Mouse (Mus musculus): ENCODE results near the gene Bzw1.

The Bzw1 gene

GRCm38 (mm10) chr1:58395341-58395740, 2.6 kb downstream of the Bzw1 start:
- in situ Hi-C loops (cut with MboI, MseI): no loop called here

GRCm38 (mm10) chr1:58396179-58396578, 3.5 kb downstream of the Bzw1 start:
- in situ Hi-C loops (cut with MboI, MseI): no loop called here

DNA sequence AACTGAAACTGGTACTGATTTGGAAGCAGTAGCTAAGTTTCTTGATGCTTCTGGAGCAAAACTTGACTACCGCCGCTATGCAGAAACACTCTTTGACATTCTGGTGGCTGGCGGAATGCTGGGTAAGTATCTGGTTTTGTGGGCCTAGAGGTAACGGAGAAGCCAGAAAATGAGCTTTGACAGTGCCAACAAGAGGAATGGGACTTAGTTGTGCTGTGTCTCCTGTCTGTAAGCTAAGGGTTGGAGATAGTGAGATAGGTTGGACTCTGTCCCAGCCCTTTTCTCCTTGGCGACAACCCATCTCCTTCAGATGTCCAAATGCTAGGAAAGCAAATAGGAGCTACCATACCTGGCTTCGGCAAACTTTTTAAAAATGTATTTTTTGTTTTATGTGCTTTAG, 5.0 kb downstream of the Bzw1 start:
- in situ Hi-C loops (cut with MboI, MseI): no loop called here

DNA sequence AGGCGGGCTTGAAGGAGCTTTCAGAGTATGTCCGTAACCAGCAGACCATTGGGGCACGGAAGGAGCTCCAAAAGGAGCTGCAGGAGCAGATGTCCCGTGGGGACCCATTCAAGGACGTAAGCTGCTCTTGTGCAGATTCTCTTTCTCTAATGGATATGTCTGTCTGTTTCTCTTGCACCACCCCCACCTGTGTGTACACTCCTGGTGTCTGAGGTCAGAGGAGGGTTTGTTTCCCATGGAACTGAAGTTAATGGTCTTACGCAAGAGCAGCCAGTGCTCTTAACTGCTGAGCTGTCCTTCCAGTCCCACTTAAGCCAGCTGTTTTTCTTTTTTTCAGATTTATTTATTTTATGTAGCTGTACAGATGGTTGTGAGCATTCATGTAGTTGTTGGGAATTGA, 8.7 kb downstream of the Bzw1 start:
- in situ Hi-C loops (cut with MboI, MseI): no loop called here

GRCm38 (mm10) chr1:58403745-58404144, 11.0 kb downstream of the Bzw1 start:
- in situ Hi-C loops (cut with MboI, MseI): no loop called here

- in situ Hi-C loops (cut with MboI, MseI): no loop called here
Measured at GRCm38 (mm10) chr1:58407321-58407720, 14.6 kb downstream of the Bzw1 start.

GRCm38 (mm10) chr1:58408141-58408540, 15.4 kb downstream of the Bzw1 start:
- in situ Hi-C loops (cut with MboI, MseI): no loop called here

DNA sequence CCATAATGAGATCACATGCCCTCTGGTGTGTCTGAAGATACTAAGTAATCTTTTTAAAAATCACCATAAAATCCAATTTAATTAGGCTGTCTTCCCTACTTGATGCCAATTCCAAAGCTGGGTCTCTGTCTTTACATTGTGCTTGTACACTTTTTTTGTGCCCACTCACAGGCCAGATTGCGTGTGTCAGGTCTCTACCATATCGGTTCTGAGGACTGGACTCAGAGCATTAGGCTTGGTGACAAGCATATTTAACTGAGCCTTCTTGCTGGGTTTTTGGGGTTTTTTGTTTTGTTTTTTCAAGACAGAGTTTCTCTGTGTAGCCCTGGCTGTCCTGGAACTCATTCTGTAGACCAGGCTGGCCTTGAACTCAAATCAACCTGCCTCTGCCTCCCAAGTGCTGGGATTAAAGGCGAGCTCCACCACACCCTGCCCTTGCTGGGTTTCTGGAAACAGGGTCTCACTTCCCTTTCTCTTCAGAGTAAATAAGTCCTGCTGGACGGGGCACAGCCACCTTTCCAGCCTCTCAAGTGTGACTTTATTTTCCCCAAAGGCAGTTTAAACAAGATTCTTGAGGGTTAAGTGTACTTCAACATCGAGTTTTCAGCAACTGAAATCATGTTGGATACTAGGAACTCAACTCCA, 17.0 kb downstream of the Bzw1 start:
- in situ Hi-C loops (cut with MboI, MseI): no loop called here

DNA sequence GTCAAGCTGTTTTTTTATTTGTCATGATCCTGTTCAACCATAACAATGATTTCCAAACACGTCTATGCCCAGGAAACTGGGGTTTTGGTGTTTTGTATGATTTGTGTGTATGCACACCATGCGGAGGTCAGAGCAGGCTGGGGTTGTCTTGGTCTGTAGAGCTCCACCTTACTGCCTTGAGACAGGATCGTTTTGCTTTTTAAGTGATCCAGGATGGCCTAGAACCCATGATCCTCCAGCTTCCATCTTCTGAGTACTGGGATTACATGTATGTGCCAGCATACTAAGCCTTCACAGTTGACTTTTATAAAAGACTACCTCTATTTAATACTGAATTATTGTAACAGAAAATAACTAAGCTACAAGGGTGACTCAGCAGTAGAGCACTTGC, 17.5 kb downstream of the Bzw1 start:
- in situ Hi-C loops (cut with MboI, MseI): no loop called here

DNA sequence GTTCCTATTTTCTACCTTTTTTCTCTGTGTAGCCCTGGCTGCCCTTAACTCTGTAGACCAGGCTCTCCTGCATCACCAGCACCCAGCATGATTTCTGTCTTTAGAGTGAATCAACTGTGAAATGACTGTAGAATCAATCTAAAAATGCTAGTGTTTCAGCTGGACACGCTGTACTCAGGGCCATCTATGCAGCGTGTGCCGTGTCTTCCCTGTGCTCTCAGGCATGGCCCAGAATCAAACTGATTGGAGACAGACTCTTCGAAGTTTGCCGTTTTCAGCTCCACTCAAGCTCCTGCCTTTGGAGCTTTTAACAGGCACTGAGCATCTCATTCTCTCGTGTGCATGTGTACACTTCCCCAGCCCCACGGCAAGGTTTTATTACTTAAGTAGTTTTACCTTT, 18.1 kb downstream of the Bzw1 start:
- in situ Hi-C loops (cut with MboI, MseI): no loop called here

DNA sequence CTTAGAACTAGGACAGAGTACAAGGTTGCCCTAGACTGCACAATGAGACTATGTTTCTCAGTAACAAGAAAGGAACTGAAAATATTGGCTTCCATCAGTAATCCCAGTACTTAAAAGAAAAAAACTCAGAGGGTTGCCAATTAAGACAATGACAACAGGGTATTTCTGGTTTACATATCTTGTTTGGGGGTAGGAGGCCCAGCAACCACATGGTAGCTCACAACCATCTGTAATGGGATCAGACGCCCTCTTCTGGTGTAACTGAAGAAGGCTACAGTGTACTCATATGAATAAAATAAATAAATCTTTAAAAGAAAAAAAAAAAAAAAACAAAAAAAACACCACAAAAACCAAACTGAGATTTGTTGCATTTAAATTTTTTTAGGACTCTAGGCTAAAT, 22.7 kb downstream of the Bzw1 start:
- in situ Hi-C loops (cut with MboI, MseI): no loop called here

DNA sequence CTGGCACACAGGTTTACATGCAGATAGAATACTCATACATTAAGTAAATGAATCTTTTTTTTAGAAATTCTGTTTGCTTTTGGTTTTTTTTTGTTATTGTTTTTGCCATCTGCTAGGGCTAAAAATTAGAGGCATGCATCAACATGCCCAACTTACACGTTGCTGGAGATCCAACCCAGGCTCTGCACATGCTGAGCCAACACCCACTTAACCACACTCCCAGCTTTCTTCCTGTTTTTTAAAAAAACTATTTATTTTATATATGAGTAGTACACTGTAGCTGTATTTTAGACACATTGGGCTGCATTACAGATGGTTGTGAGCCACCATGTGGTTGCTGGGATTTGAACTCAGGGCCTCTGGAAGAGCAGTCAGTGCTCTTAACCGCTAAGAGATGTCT, 23.4 kb downstream of the Bzw1 start:
- in situ Hi-C loops (cut with MboI, MseI): no loop called here

GRCm38 (mm10) chr1:58420032-58420431, 27.3 kb downstream of the Bzw1 start:
- in situ Hi-C loops (cut with MboI, MseI): no loop called here

DNA sequence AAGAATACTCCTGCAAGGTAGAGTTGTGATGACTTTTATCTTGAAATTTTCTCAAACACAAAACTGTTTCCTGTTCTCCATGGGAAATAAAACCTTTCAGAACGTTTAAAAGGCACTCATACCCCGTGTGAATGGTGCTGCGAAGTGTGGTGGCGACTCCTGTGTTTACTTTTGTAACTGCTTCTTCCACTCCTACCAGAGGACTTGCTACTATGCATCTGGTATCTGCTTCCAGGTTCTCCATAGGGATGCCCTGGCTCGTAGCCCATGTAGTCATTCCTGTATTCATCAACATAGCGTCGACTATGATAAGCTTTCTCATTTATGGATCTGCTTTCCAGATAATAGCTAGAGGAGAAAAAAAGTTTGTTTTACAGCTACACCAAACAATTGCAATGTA, 28.3 kb downstream of the Bzw1 start:
- in situ Hi-C loops (cut with MboI, MseI): no loop called here

GRCm38 (mm10) chr1:58422879-58423278, 30.2 kb downstream of the Bzw1 start:
- in situ Hi-C loops (cut with MboI, MseI): no loop called here

DNA sequence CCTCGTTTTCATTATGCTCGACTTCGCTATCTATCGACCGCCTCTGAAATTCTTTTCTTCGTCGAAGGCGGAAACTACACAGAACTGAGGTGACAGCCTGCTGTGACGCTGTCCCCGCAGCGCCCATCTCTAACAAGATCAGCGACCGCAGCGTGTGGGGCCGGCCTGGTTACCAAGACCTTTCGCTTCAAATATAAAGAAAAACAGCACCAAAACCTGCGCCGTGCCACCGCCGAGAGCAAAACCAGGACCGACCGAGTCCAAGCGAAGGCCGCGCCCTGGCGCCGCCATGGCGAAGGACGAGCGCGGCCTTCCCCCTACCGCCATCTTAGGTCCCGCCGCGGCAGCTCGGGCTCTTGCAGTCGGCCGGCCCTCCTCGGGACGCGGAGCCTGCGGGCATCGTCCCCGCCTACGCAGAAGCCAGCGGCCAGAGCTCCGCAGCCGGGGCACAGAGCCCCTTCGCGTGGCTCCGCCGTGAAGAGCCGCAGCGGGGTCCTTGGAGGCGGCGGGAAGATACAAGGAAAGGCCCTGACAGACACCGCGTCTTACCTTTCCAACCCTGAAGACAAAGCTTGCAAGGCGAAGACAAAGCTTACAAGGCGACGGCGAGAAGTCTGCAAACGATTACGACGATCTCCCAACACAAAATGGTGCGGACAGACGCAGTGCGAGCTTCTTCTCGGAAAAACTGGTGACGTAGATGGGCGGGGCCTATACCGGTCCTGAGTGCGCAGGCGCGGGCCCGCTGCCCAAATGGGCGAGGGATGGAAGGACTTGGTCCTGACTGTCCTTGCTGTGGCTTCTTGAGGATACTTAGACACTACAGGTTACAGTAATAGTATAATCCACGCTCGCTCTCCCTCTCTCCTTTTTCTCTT, 30.9 kb downstream of the Bzw1 start, which contains the start of gene Clk1:
TSS of gene Clk1 (minus strand) at position 696 of the 878 bp plus-strand sequence.
- in situ Hi-C loops (cut with MboI, MseI): no loop called here

DNA sequence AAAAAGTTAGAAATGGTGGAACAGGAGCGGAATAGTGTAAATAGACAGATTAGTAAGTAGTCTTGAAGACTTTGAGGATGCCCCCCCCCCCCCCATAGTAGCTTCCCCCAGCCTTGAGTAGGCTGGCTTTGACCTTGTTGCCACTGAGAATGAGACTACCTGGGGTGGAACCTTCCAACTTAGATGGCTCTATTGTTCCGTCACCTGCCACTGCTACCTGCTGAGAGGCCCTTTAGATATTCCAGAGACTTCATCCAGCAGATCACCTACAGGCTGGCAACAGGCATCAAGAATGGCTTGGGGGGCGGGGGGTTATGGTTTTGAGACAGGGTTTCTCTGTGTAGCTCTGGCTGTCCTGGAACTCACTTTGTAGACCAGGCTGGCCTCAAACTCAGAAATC, 31.9 kb downstream of the Bzw1 start:
- in situ Hi-C loops (cut with MboI, MseI): no loop called here

DNA sequence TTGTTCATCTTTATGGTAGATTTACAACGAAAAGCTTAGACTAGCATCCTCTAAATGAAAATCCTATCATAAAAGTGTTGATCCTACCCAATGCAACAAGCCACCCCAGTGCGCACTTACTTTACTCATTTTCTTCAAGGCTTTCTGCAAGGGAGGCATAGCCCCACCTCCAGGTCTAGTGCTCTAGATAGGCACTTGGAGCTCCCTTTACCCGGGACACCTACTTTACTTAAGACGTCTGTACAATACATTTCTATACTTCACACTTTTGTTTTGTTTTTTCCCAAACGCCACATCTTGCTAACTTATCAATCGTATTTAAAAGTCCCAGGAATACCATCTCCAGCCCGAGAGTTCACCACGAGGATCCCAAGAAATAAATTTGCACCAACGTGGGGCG, 52.0 kb downstream of the Bzw1 start:
- in situ Hi-C loops (cut with MboI, MseI): no loop called here

DNA sequence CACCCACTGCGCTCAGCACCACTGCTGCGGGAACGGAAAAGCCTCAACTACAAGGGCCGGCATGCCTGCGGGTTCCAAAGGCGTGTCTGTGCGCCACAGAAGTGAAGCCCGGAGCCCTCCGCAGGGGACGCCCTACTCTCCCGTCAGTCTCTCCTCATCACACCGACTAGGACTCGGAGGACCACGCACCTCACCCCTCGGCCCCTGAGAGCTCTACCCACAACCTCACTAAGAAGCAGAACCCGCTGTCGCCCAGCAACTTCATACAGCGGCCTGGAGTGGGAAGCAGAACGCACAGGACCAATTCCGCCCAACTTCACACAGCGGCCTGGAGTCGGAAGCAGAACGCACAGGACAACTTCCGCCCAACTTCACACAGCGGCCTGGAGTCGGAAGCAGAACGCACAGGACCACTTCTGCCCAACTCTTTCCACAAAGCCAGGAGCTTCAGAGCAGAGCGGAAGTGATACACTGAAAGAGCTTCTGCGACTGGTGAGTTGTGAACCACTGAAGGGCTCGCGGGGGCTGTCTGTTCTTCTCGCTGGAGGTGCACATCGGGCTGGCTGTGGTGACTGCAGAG, 52.5 kb downstream of the Bzw1 start, which contains the start of the genes Nif3l1 and Ppil3:
TSS of gene Nif3l1 (plus strand) at position 9 of the 580 bp plus-strand sequence.
TSS of gene Ppil3 (minus strand) at position 344 of the 580 bp plus-strand sequence.
- in situ Hi-C loops (cut with MboI, MseI): no loop called here

DNA sequence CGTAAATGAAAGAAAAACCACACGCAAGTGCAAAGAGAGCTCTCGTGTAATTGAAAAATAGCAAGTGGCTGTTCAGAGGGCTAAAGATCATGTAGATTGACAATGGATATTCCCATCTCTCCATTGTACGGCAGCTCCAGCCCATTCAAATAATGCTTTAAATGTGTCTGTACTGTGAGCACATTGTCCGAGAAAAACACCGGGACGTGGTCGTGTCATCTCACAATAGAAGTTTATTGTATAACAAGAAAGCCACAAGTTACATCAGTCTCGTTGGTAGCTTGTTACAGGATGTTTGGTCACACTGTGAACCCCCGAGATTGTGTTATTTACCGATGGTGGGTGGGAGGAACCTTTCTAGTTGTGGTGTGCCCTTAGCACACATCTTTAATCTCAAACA, 53.2 kb downstream of the Bzw1 start:
- in situ Hi-C loops (cut with MboI, MseI): no loop called here

GRCm38 (mm10) chr1:58447766-58448165, 55.1 kb downstream of the Bzw1 start:
- in situ Hi-C loops (cut with MboI, MseI): no loop called here

GRCm38 (mm10) chr1:58448396-58448795, 55.7 kb downstream of the Bzw1 start:
- in situ Hi-C loops (cut with MboI, MseI): no loop called here

DNA sequence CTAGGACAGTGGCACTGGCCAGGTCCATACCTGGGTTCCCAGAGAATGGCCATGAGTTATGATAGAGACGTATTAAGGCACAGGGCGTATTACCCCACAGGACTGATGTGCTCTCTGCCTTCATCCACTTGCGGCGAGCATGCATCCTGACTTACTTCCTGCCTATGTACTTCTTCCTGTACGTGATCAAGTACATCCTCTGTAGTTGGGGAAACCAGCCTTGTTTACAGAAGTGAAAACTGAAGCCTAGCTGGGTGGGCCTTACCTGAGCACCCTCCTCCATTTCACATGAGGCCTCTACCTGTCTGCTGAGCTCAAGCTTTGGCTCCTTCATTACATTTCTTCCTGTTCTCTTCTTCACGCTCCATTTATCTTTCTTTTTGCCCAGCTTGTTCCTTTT, 61.6 kb downstream of the Bzw1 start:
- in situ Hi-C loops (cut with MboI, MseI): loop anchor here (25.0 kb wide), 2 partner anchors 1258 to 1633 kb away; partner anchors contain the start of genes Carf and Wdr12

Measured in T-helper 1 cell (primary cell).